Mouse (Mus musculus): Measurements from ENCODE around the gene Mrpl10. TPM values are rescaled to one million over a fixed set of nuclear protein-coding genes. Genes with fewer than 3 reads are reported as not detected.

Gene Mrpl10
- total RNA-seq (2014; rRNA removed) (64.6 and 69.3 TPM in 2 replicates), polyA plus RNA-seq (2015; fragmentation: Nextera tagmentation; extraction: Ambion mirVana) (64.9 and 66.6 TPM in 2 replicates)

DNA sequence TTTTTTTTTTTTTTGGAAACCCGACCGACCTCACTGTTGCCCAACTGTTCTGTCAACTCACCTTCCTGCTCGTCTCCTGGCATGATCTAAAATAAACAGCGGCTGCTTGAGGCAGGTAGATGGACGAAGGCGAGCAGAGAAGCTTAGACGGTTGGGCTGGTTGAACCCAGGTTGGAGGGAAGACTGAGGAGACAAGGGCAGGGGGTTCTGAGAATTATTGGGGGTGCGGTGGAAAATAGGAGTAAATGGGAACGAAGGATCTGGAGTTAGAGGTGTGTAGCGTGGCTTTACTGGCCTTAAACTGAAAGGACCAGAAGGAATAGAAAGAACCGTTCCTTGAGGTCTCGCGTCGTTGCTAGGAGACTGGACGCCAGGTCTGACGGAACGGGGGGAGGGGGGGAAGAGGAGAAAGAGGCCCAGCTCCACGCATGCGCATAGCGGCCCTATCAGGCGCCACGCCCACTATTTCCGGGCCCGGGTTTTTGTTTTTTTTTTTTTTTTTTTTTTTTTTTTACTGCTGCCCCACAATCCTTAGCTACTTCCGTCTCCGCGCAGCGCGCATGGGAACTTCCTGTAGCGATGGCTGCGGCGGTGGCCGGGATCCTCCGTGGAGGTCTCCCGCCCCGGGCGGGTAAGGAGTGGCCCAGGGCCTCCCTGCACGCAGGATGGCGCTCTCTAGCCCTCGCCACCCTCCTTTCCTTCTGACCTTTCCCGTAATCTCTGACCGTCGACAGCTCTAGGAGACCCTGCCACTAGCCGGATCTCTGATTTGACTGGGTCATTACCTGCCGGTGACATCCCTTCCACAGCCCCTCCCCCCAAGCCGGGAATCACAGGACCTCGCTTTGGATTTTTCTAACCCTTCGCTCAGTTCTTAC, at the start of gene Mrpl10, which contains the start of gene Lrrc46:
Gene Mrpl10 (plus strand): TSS at position 539 of the 878 bp plus-strand sequence.
Gene Lrrc46 (minus strand): TSS at position 386 of the 878 bp plus-strand sequence.
- no peaks in the 10 kb centered on the region for H3K27me3 ChIP-seq (ENCODE audit: insufficient read depth, low read length)
- peaks cover 5% of the 10 kb centered on the region; the same call in 1 of the 2 replicates for H3K4me1 ChIP-seq (ENCODE audit: insufficient read depth, low read length)
- H3K36me3 ChIP-seq (ENCODE audit: insufficient read depth, low read length), result no peaks in the 10 kb centered on the region
- H3K27ac ChIP-seq, result peak within 1 kb of the TSS; percentile 82
- ATAC-seq (peak; percentile 94), DNase-seq (ENCODE audit: low spot score) (peak; percentile 98)
- WGBS, result under 1% methylated on average over 48 of the region's 48 CpGs
- peak within 1 kb of the TSS; percentile 71 for H3K4me2 ChIP-seq (ENCODE audit: low read depth, low read length)
- no peaks in the 10 kb centered on the region for H3K9me3 ChIP-seq (ENCODE audit: low read length)
- TF ChIP-seq CTCF (IDR thresholded peaks at IDR 0.05; ENCODE audit: low read depth), result 0 out of 2 replicates have a peak, but pooled peaks have one; percentile 2
- H3K9ac ChIP-seq (replicated peaks; ENCODE audit: low read length), result peak within 1 kb of the TSS; percentile 82
- peak within 1 kb of the TSS; percentile 80 for H3K4me3 ChIP-seq (ENCODE audit: low read length)

DNA sequence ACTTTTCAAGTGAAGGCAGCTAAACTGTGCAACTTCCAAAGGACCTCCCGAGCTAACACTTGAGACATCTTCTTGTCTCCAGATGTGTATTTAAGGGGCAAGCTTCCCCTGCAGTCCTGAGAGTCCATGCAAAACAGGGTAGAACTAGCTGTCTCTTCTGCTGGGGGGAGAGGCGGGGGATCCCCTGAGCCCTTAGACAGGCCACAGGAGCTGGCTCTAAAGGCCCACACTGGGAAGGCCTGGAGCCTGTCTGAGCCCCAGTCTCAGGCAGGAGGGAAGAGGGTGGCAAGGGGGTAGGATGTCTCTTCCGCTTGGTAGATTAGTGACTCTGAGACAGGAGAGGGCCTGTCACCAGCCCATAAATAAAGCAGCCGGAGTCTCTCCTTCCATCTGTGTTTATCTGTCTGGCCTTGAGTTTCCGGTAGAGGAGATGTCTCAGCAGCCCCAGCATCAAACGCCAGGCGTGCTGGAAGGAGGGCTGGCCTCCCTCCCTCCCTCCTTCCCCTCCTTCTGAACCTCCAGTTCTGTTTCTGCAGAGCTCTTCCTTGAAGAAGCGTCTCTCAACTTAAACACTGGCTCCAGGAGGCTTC, 48.5 kb upstream of the Mrpl10 start:
- Histone ChIP-seq H3K27ac (no peak overlapping the region; the same call in 1 of the 2 replicates), H3K36me3 (ENCODE audit: insufficient read depth, low read length) (no peaks in the 10 kb centered on the region), H3K27me3 (ENCODE audit: insufficient read depth, low read length) (no peaks in the 10 kb centered on the region), H3K4me2 (ENCODE audit: low read depth, low read length) (no peak overlapping the region), H3K9me3 (ENCODE audit: low read length) (no peaks in the 10 kb centered on the region), H3K4me1 (ENCODE audit: insufficient read depth, low read length) (peaks cover 2% of the 10 kb centered on the region; the same call in 1 of the 2 replicates), H3K9ac (replicated peaks; ENCODE audit: low read length) (no peak overlapping the region), H3K4me3 (ENCODE audit: low read length) (no peak overlapping the region)
- no peak for DNase-seq (ENCODE audit: low spot score)
- ATAC-seq, result no peak
- 51% methylated on average over 8 of the region's 8 CpGs for WGBS
- TF ChIP-seq CTCF (IDR thresholded peaks at IDR 0.05; ENCODE audit: low read depth), result no peak

DNA sequence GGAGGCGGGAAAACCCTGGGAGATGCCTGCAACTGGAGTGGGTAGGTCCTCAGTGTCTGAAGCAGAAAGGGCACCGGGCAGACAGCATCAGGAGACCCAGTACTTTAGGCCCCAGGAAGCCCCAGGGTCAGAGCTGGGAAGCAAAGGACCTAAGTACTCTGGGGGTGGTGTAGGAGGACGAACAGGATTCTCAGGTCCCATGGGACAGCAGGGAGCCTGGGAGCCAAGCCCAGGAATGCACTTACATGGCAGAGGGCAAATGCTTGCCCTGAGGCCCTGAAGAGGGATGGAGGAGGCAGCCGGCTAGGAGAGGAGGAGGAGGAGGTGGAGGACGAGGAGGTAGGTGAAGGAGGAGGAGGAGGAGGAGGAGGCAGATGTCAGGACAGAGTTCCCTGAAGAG, 46.3 kb upstream of the Mrpl10 start:
- H3K9me3 ChIP-seq (ENCODE audit: low read length), result no peaks in the 10 kb centered on the region
- H3K4me2 ChIP-seq (ENCODE audit: low read depth, low read length), result no peak overlapping the region
- no peak overlapping the region for H3K9ac ChIP-seq (replicated peaks; ENCODE audit: low read length)
- H3K27me3 ChIP-seq (ENCODE audit: insufficient read depth, low read length), result no peaks in the 10 kb centered on the region
- DNase-seq (ENCODE audit: low spot score), result no peak
- no peak for ATAC-seq
- H3K27ac ChIP-seq, result no peak overlapping the region
- TF ChIP-seq CTCF (IDR thresholded peaks at IDR 0.05; ENCODE audit: low read depth), result no peak
- H3K4me3 ChIP-seq (ENCODE audit: low read length), result no peak overlapping the region
- no peaks in the 10 kb centered on the region for H3K36me3 ChIP-seq (ENCODE audit: insufficient read depth, low read length)
- no peaks in the 10 kb centered on the region for H3K4me1 ChIP-seq (ENCODE audit: insufficient read depth, low read length)
- WGBS, result 29% methylated on average over 5 of the region's 5 CpGs

- 78% methylated on average over 15 of the region's 15 CpGs for WGBS
- H3K9ac ChIP-seq (replicated peaks; ENCODE audit: low read length), result no peak overlapping the region
- no peak for ATAC-seq
These were observed 45.3 kb upstream of the Mrpl10 start for GRCm38 (mm10) chr11:96995836-96996772.

GRCm38 (mm10) chr11:96996773-96997379, 44.5 kb upstream of the Mrpl10 start:
- Histone ChIP-seq H3K4me1 (ENCODE audit: insufficient read depth, low read length) (no peaks in the 10 kb centered on the region), H3K4me2 (ENCODE audit: low read depth, low read length) (peak overlapping the region; percentile 54), H3K4me3 (ENCODE audit: low read length) (peak overlapping the region; percentile 14), H3K9me3 (ENCODE audit: low read length) (no peaks in the 10 kb centered on the region), H3K27ac (no peak overlapping the region), H3K36me3 (ENCODE audit: insufficient read depth, low read length) (no peaks in the 10 kb centered on the region), H3K9ac (replicated peaks; ENCODE audit: low read length) (peak overlapping the region; percentile 37), H3K27me3 (ENCODE audit: insufficient read depth, low read length) (no peaks in the 10 kb centered on the region)
- WGBS, result 12% methylated on average over 17 of the region's 17 CpGs
- no peak for DNase-seq (ENCODE audit: low spot score)
- no peak for TF ChIP-seq CTCF (IDR thresholded peaks at IDR 0.05; ENCODE audit: low read depth)
- peak; percentile 24; the same call in 1 of the 2 replicates for ATAC-seq

More at GRCm38 (mm10) chr11:96995836-96996772, 45.3 kb upstream of the Mrpl10 start:
- H3K9me3 ChIP-seq (ENCODE audit: low read length), result no peaks in the 10 kb centered on the region
- no peak overlapping the region for H3K4me3 ChIP-seq (ENCODE audit: low read length)
- H3K4me2 ChIP-seq (ENCODE audit: low read depth, low read length), result no peak overlapping the region
- no peaks in the 10 kb centered on the region for H3K27me3 ChIP-seq (ENCODE audit: insufficient read depth, low read length)
- H3K36me3 ChIP-seq (ENCODE audit: insufficient read depth, low read length), result no peaks in the 10 kb centered on the region
- no peaks in the 10 kb centered on the region for H3K4me1 ChIP-seq (ENCODE audit: insufficient read depth, low read length)
- no peak overlapping the region for H3K27ac ChIP-seq
- no peak for TF ChIP-seq CTCF (IDR thresholded peaks at IDR 0.05; ENCODE audit: low read depth)
- no peak for DNase-seq (ENCODE audit: low spot score)
